ENCODE assay signal across 11 mouse cellular contexts in genomic region chr5:35245555-35246273, GRCm38 (mm10). TPM values are rescaled to one million over a fixed set of nuclear protein-coding genes. Genes with fewer than 3 reads are reported as not detected.
DNase-seq lines count a peak whose midpoint lies in the region; ATAC-seq lines count a peak whose summit lies in the region.
"Had no signal": no experiment of that assay in that cellular context is flagged by ENCODE, and none has a peak within 500 bp of the region (broad histone marks: within the 10 kb centered on the region; RNA-seq: fewer than 3 reads in every experiment).

No protein-coding gene starts in this region.

- no peak overlapping the region for H3K4me2 ChIP-seq in forebrain, embryonic 13.5 days
- no peak overlapping the region for H3K4me2 ChIP-seq in forebrain, embryonic 12.5 days
- no peak overlapping the region for H3K4me2 ChIP-seq in midbrain, embryonic 14.5 days (ENCODE audit: low read length)
- H3K4me2 ChIP-seq in midbrain, embryonic 11.5 days: no peak overlapping the region
- H3K4me2 ChIP-seq: stomach, embryonic 15.5 days had no signal

- DNase-seq in midbrain, embryonic 14.5 days: peak; percentile 75
- no peak for DNase-seq in midbrain, embryonic 11.5 days (ENCODE audit: low spot score, missing footprints)
- peak; percentile 38 to 39 for DNase-seq in frontal cortex, postnatal 36 days (ENCODE audit: low spot score in 2 of 2)
- peak; percentile 59 for DNase-seq in right cerebral cortex, postnatal 14 days
- no peak for DNase-seq in spleen, postnatal 4 days (ENCODE audit: low spot score in 2 of 2)

- WGBS in forebrain, embryonic 13.5 days: 43% methylated on average over 11 of the region's 11 CpGs
- 50% methylated on average over 11 of the region's 11 CpGs for WGBS in forebrain, embryonic 12.5 days
- 49% methylated on average over 11 of the region's 11 CpGs for WGBS in midbrain, embryonic 14.5 days
- 49% methylated on average over 11 of the region's 11 CpGs for WGBS in midbrain, embryonic 11.5 days

- H3K27ac ChIP-seq in forebrain, embryonic 13.5 days: peak overlapping the region; percentile 14; the same call in 1 of the 2 replicates
- H3K27ac ChIP-seq in forebrain, embryonic 12.5 days: no peak overlapping the region
- no peak overlapping the region for H3K27ac ChIP-seq in midbrain, embryonic 14.5 days (replicated peaks; ENCODE audit: low read depth, low read length)
- H3K27ac ChIP-seq in midbrain, embryonic 11.5 days (ENCODE audit: low read depth, low read length): no peak overlapping the region
- H3K27ac ChIP-seq: stomach, embryonic 15.5 days had no signal

- peaks cover 4% of the 10 kb centered on the region for H3K9me3 ChIP-seq in forebrain, embryonic 13.5 days (replicated peaks)
- H3K9me3 ChIP-seq in forebrain, embryonic 12.5 days: no peaks in the 10 kb centered on the region
- H3K9me3 ChIP-seq in midbrain, embryonic 14.5 days (ENCODE audit: control insufficient read depth, low read length): no peaks in the 10 kb centered on the region
- no peaks in the 10 kb centered on the region for H3K9me3 ChIP-seq in midbrain, embryonic 11.5 days (ENCODE audit: control insufficient read depth, low read length)
- H3K9me3 ChIP-seq: stomach, embryonic 15.5 days had no signal

- H3K36me3 ChIP-seq in forebrain, embryonic 13.5 days (ENCODE audit: poor library complexity, severe bottlenecking): no peaks in the 10 kb centered on the region
- H3K36me3 ChIP-seq in forebrain, embryonic 12.5 days (replicated peaks): no peaks in the 10 kb centered on the region
- H3K36me3 ChIP-seq in midbrain, embryonic 14.5 days (ENCODE audit: control insufficient read depth, insufficient read depth, low read length): no peaks in the 10 kb centered on the region
- no peaks in the 10 kb centered on the region for H3K36me3 ChIP-seq in midbrain, embryonic 11.5 days (ENCODE audit: control insufficient read depth, insufficient read depth, low read length)
- H3K36me3 ChIP-seq: stomach, embryonic 15.5 days had no signal

- no peak overlapping the region for H3K9ac ChIP-seq in forebrain, embryonic 13.5 days
- no peak overlapping the region for H3K9ac ChIP-seq in forebrain, embryonic 12.5 days
- no peak overlapping the region for H3K9ac ChIP-seq in midbrain, embryonic 14.5 days (replicated peaks; ENCODE audit: low read length)
- no peak overlapping the region for H3K9ac ChIP-seq in midbrain, embryonic 11.5 days (ENCODE audit: low read length)
- H3K9ac ChIP-seq: stomach, embryonic 15.5 days had no signal

- H3K27me3 ChIP-seq in forebrain, embryonic 13.5 days: no peaks in the 10 kb centered on the region
- no peaks in the 10 kb centered on the region for H3K27me3 ChIP-seq in forebrain, embryonic 12.5 days
- no peaks in the 10 kb centered on the region for H3K27me3 ChIP-seq in midbrain, embryonic 14.5 days (ENCODE audit: control insufficient read depth, insufficient read depth, low read length)
- no peaks in the 10 kb centered on the region for H3K27me3 ChIP-seq in midbrain, embryonic 11.5 days (ENCODE audit: control insufficient read depth, insufficient read depth, low read length)
- H3K27me3 ChIP-seq: stomach, embryonic 15.5 days had no signal

- no peak overlapping the region for H3K4me3 ChIP-seq in forebrain, embryonic 13.5 days
- no peak overlapping the region for H3K4me3 ChIP-seq in forebrain, embryonic 12.5 days (replicated peaks)
- no peak overlapping the region for H3K4me3 ChIP-seq in midbrain, embryonic 14.5 days (replicated peaks; ENCODE audit: low read depth, low read length)
- no peak overlapping the region for H3K4me3 ChIP-seq in midbrain, embryonic 11.5 days (ENCODE audit: low read depth, low read length)
- H3K4me3 ChIP-seq: stomach, embryonic 15.5 days had no signal

- peaks cover 10% of the 10 kb centered on the region for H3K4me1 ChIP-seq in forebrain, embryonic 13.5 days
- H3K4me1 ChIP-seq in forebrain, embryonic 12.5 days: peaks cover 4% of the 10 kb centered on the region; the same call in 1 of the 2 replicates
- peaks cover 8% of the 10 kb centered on the region for H3K4me1 ChIP-seq in midbrain, embryonic 14.5 days (ENCODE audit: control insufficient read depth, insufficient read depth, low read length)
- no peaks in the 10 kb centered on the region; the same call in 1 of the 2 replicates for H3K4me1 ChIP-seq in midbrain, embryonic 11.5 days (ENCODE audit: control insufficient read depth, insufficient read depth, low read length)
- H3K4me1 ChIP-seq: stomach, embryonic 15.5 days had no signal

- no peak for ATAC-seq in forebrain, embryonic 13.5 days
- ATAC-seq in forebrain, embryonic 12.5 days (ENCODE audit: low FRiP score): no peak
- ATAC-seq in midbrain, embryonic 14.5 days (ENCODE audit: low FRiP score, low TSS enrichment): no peak
- ATAC-seq in midbrain, embryonic 11.5 days (ENCODE audit: low FRiP score): no peak
- no peak for ATAC-seq in inflammation-experienced regulatory T-cells, adult 6 months
- ATAC-seq: CD4-positive, CD25-positive, alpha-beta regulatory T cell, adult 4 months had no signal

RNA-seq across cellular contexts. Expression of gene Adra2c, which starts 32.4 kb away (rescaled TPM):
- 0.19 and 0.21 TPM in 2 replicates for polyA plus RNA-seq in forebrain, embryonic 13.5 days (2015; fragmentation: Nextera tagmentation; extraction: Ambion mirVana)
- 0.10 TPM in 1 of 2 replicates, not detected in the other for polyA plus RNA-seq in forebrain, embryonic 12.5 days (2016; fragmentation: Nextera tagmentation; extraction: Ambion mirVana)
- 0.46 and 0.50 TPM in 2 replicates for polyA plus RNA-seq in midbrain, embryonic 14.5 days (2014; fragmentation: Nextera tagmentation; extraction: Ambion mirVana)
- polyA plus RNA-seq in midbrain, embryonic 11.5 days (2014; fragmentation: Nextera tagmentation; extraction: Ambion mirVana): 0.05 TPM in 1 of 2 replicates, not detected in the other
- polyA plus RNA-seq in inflammation-experienced regulatory T-cells, adult 6 months (2017; shearing (Covaris generic)): not detected
- polyA plus RNA-seq: CD4-positive, CD25-positive, alpha-beta regulatory T cell, adult 4 months; liver, embryonic 16.5 days had no signal

Comparison
In these comparisons a context has a peak if more than half of its experiments do, and no peak if none do; other contexts are left out.
1. DNase-seq: peak in midbrain, embryonic 14.5 days (single experiment), frontal cortex, postnatal 36 days (2 of 2) and right cerebral cortex, postnatal 14 days (single experiment); none in midbrain, embryonic 11.5 days (single experiment) and spleen, postnatal 4 days (0 of 2).